Mouse (Mus musculus): Measurements from ENCODE around the gene Ccdc162. TPM values are rescaled to one million over a fixed set of nuclear protein-coding genes. Genes with fewer than 3 reads are reported as not detected.

The Ccdc162 gene
- total and polyA plus RNA-seq, 2 experiments from 2014 or later: 1.2 to 3.2 TPM

DNA sequence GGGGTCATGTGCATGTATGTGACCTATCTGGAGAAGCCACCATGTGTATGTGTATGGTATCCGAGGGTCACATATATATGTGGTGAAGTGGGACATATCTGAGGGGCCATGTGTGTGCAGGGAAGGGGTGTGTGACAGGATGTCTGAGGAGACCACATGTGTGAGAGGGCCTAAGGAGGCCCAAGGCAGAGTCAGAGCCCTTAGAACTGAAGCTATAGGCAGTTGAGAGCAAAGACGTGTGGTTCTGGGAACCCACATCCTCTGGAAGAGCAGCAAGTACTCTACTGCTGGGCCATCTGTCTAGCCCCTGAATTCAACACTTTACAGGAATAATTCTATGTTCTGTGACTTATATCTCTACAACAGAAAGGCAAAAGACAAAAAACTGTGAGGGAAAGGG, 96.4 kb downstream of the Ccdc162 start:
- no peak overlapping the region for H3K9ac ChIP-seq
- TF ChIP-seq CTCF (IDR thresholded peaks at IDR 0.05; ENCODE audit: low read depth): no peak
- WGBS: 92% methylated on average over 2 of the region's 2 CpGs
- no peaks in the 10 kb centered on the region for H3K36me3 ChIP-seq (ENCODE audit: insufficient read depth)
- no peaks in the 10 kb centered on the region for H3K27me3 ChIP-seq (ENCODE audit: insufficient read depth, low read length)
- H3K4me2 ChIP-seq (ENCODE audit: low read depth): no peak overlapping the region
- H3K27ac ChIP-seq (ENCODE audit: low read depth, low read length): no peak overlapping the region
- no peak overlapping the region for H3K4me3 ChIP-seq (ENCODE audit: low read depth, low read length)
- ATAC-seq (no peak), DNase-seq (no peak)
- no peaks in the 10 kb centered on the region for H3K9me3 ChIP-seq (ENCODE audit: low read length)
- H3K4me1 ChIP-seq (ENCODE audit: insufficient read depth): no peaks in the 10 kb centered on the region

- ATAC-seq: no peak
- Histone ChIP-seq H3K4me1 (ENCODE audit: insufficient read depth) (no peaks in the 10 kb centered on the region), H3K4me2 (ENCODE audit: low read depth) (no peak overlapping the region), H3K9ac (no peak overlapping the region), H3K27me3 (ENCODE audit: insufficient read depth, low read length) (no peaks in the 10 kb centered on the region), H3K9me3 (ENCODE audit: low read length) (no peaks in the 10 kb centered on the region), H3K27ac (ENCODE audit: low read depth, low read length) (no peak overlapping the region), H3K36me3 (ENCODE audit: insufficient read depth) (no peaks in the 10 kb centered on the region), H3K4me3 (ENCODE audit: low read depth, low read length) (no peak overlapping the region)
- 93% methylated on average over 4 of the region's 4 CpGs for WGBS
- TF ChIP-seq CTCF (IDR thresholded peaks at IDR 0.05; ENCODE audit: low read depth): no peak
- no peak for DNase-seq
Observed at GRCm38 (mm10) chr10:41615487-41615886, 100.9 kb downstream of the Ccdc162 start.

- H3K9me3 ChIP-seq (ENCODE audit: low read length): no peaks in the 10 kb centered on the region
- 87% methylated on average over 5 of the region's 5 CpGs for WGBS
- H3K27ac ChIP-seq (ENCODE audit: low read depth, low read length): no peak overlapping the region
- no peak for TF ChIP-seq CTCF (IDR thresholded peaks at IDR 0.05; ENCODE audit: low read depth)
- H3K4me2 ChIP-seq (ENCODE audit: low read depth): no peak overlapping the region
- ATAC-seq: no peak
- no peak overlapping the region for H3K9ac ChIP-seq
- H3K4me1 ChIP-seq (ENCODE audit: insufficient read depth): no peaks in the 10 kb centered on the region
- no peaks in the 10 kb centered on the region for H3K27me3 ChIP-seq (ENCODE audit: insufficient read depth, low read length)
- no peak for DNase-seq
- no peak overlapping the region for H3K4me3 ChIP-seq (ENCODE audit: low read depth, low read length)
- no peaks in the 10 kb centered on the region for H3K36me3 ChIP-seq (ENCODE audit: insufficient read depth)
Observed at GRCm38 (mm10) chr10:41611941-41612340, 104.5 kb downstream of the Ccdc162 start.

DNA sequence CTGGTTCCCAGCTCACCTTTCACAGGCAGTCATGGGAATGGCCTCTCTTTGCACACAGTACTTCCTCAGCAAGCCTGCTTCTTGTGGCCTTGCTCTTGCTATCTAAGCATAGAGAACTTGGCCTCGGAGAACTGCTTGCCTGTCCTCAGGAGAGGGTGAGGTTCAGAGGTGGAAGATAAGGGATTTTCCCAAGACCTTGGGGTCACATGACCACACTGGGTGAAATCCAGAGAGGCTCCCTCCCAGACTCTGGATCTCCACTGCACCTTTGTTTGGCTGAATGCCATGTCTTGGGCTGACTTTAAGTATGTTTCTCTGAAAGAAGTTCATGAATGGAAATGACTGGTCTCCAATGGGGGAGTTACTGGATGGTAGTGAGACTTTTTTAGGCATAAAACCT, 107.0 kb downstream of the Ccdc162 start:
- Histone ChIP-seq H3K4me3 (ENCODE audit: low read depth, low read length) (no peak overlapping the region), H3K9me3 (ENCODE audit: low read length) (no peaks in the 10 kb centered on the region), H3K9ac (no peak overlapping the region), H3K27ac (ENCODE audit: low read depth, low read length) (no peak overlapping the region), H3K27me3 (ENCODE audit: insufficient read depth, low read length) (no peaks in the 10 kb centered on the region), H3K36me3 (ENCODE audit: insufficient read depth) (no peaks in the 10 kb centered on the region), H3K4me1 (ENCODE audit: insufficient read depth) (no peaks in the 10 kb centered on the region), H3K4me2 (ENCODE audit: low read depth) (no peak overlapping the region)
- ATAC-seq (no peak), DNase-seq (no peak)
- TF ChIP-seq CTCF (IDR thresholded peaks at IDR 0.05; ENCODE audit: low read depth): no peak
- 89% methylated on average over 1 of the region's 1 CpGs for WGBS

- Histone ChIP-seq H3K27ac (ENCODE audit: low read depth, low read length) (no peak overlapping the region), H3K4me3 (ENCODE audit: low read depth, low read length) (no peak overlapping the region), H3K27me3 (ENCODE audit: insufficient read depth, low read length) (no peaks in the 10 kb centered on the region), H3K4me2 (ENCODE audit: low read depth) (no peak overlapping the region), H3K36me3 (ENCODE audit: insufficient read depth) (no peaks in the 10 kb centered on the region), H3K9me3 (ENCODE audit: low read length) (no peaks in the 10 kb centered on the region), H3K9ac (no peak overlapping the region), H3K4me1 (ENCODE audit: insufficient read depth) (no peaks in the 10 kb centered on the region)
- no peak for DNase-seq
- WGBS: 88% methylated on average over 3 of the region's 3 CpGs
- TF ChIP-seq CTCF (IDR thresholded peaks at IDR 0.05; ENCODE audit: low read depth): no peak
- no peak for ATAC-seq
Observed at GRCm38 (mm10) chr10:41608485-41608884, 107.9 kb downstream of the Ccdc162 start.

GRCm38 (mm10) chr10:41602667-41603066, 113.8 kb downstream of the Ccdc162 start:
- DNase-seq (no peak), ATAC-seq (no peak)
- Histone ChIP-seq H3K9me3 (ENCODE audit: low read length) (no peaks in the 10 kb centered on the region), H3K36me3 (ENCODE audit: insufficient read depth) (no peaks in the 10 kb centered on the region), H3K27me3 (ENCODE audit: insufficient read depth, low read length) (no peaks in the 10 kb centered on the region), H3K4me3 (ENCODE audit: low read depth, low read length) (no peak overlapping the region), H3K27ac (ENCODE audit: low read depth, low read length) (no peak overlapping the region), H3K4me1 (ENCODE audit: insufficient read depth) (no peaks in the 10 kb centered on the region), H3K4me2 (ENCODE audit: low read depth) (no peak overlapping the region), H3K9ac (no peak overlapping the region)
- WGBS: 88% methylated on average over 1 of the region's 1 CpGs
- no peak for TF ChIP-seq CTCF (IDR thresholded peaks at IDR 0.05; ENCODE audit: low read depth)

GRCm38 (mm10) chr10:41601898-41602545, 114.4 kb downstream of the Ccdc162 start:
- Histone ChIP-seq H3K36me3 (ENCODE audit: insufficient read depth) (no peaks in the 10 kb centered on the region), H3K27ac (ENCODE audit: low read depth, low read length) (no peak overlapping the region), H3K9me3 (ENCODE audit: low read length) (no peaks in the 10 kb centered on the region), H3K4me3 (ENCODE audit: low read depth, low read length) (no peak overlapping the region), H3K9ac (no peak overlapping the region), H3K4me1 (ENCODE audit: insufficient read depth) (no peaks in the 10 kb centered on the region), H3K27me3 (ENCODE audit: insufficient read depth, low read length) (no peaks in the 10 kb centered on the region), H3K4me2 (ENCODE audit: low read depth) (no peak overlapping the region)
- TF ChIP-seq CTCF (IDR thresholded peaks at IDR 0.05; ENCODE audit: low read depth): no peak
- ATAC-seq (no peak), DNase-seq (no peak)
- WGBS: 74% methylated on average over 7 of the region's 7 CpGs

All from forebrain, postnatal 0 days (tissue).